Mouse (Mus musculus) large intestine, adult 2 months (tissue): ENCODE measurements around the gene Sugct. TPM values are rescaled to one million over a fixed set of nuclear protein-coding genes. Genes with fewer than 3 reads are reported as not detected.

Source experiments
- DNase-seq: peaks from one replicate; pipeline ENCODE4 v3.0.0-alpha.2; 2012; ENCODE audit warnings: low read depth, low spot score
- WGBS: fragments of 180-500 bp; shearing (Covaris S2); methylation state at CpG from one replicate; pipeline ENCODE4 v1.1.7; 2018; 5-methylcytosine and 5-hydroxymethylcytosine counted together
- polyA plus RNA-seq: library from polyadenylated mRNA; depleted of rRNA; stranded (reverse); fragments of >200 nt; gene quantifications from 2 replicates; pipeline ENCODE4 v1.2.3, GENCODE M21; 2012

Sugct gene
- polyA plus RNA-seq, 1 experiment = 1.1 TPM

DNA sequence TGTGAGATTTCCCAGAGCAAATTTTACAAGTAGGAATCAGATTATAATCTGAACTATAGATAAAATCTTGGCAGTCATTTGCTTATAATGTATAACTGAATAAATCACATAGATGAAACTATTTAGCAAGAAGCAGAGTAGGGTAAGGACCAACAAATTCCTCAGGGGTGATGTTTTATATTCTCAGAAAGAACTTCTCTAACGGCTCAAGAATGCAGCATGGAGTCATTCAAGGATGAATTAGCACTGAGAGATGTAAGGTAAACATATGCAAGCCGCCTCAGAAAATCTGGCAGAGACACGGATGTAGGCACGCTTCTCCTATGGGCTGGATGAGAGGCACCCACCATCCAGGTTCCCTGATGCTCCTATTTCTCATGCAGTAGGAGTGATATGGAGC lies 368.5 kb downstream of the Sugct start:
- 53% methylated on average over 4 of the region's 4 CpGs for WGBS

GRCm38 (mm10) chr13:17301590-17301989 lies 393.8 kb downstream of the Sugct start:
- no peak for DNase-seq
- 91% methylated on average over 4 of the region's 4 CpGs for WGBS

More for the DNA sequence above, 368.5 kb downstream of the Sugct start:
- DNase-seq = no peak

- DNase-seq = no peak
- WGBS = 30% methylated on average over 1 of the region's 1 CpGs
Observed at GRCm38 (mm10) chr13:17297462-17298005, 397.8 kb downstream of the Sugct start.

GRCm38 (mm10) chr13:17296912-17297311 lies 398.4 kb downstream of the Sugct start:
- WGBS = 33% methylated on average over 4 of the region's 4 CpGs
- no peak for DNase-seq

DNA sequence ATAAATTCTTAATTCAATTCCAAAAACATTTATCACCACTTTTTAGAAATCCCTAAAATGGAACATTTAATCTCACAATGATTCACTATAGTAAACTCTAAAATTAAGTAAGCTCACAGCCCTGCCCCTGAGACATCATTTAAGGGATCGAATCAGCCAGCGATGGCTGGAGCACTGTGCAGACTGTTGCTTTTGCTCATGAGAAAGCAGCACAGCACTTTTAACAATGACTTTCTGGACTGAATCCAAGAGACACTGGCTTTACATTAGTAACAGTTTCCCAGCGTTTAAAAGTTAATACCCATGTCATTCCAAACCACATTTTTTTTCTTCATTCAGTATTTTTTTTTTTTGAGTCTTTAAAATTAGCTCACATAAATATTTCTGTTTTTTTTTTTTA lies 398.9 kb downstream of the Sugct start:
- WGBS = 48% methylated on average over 3 of the region's 3 CpGs
- no peak for DNase-seq

GRCm38 (mm10) chr13:17291057-17291456 lies 404.3 kb downstream of the Sugct start:
- DNase-seq = no peak
- WGBS = 76% methylated on average over 3 of the region's 3 CpGs

DNA sequence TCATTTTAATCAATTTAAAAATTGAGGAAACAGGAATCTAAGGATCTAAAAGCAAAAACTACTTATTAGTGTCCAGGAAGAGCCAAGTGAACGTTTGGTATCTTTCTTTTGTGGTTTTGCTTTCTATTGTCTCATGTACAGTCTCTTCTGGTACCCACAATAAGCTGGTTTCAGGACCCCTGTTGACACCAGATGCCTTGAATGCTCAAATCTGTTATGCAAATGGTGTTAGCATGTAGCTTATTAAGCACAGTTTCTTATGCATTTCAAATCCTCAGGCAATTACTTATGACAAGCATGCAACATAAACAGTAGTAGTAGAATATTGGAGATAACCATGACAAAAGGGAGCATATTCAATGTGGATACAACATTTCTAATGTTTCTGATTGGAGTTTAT lies 407.0 kb downstream of the Sugct start:
- DNase-seq = no peak

GRCm38 (mm10) chr13:17245936-17246335 lies 449.4 kb downstream of the Sugct start:
- DNase-seq = no peak
- WGBS = 83% methylated on average over 3 of the region's 3 CpGs

More for the DNA sequence above, 407.0 kb downstream of the Sugct start:
- WGBS = 32% methylated on average over 1 of the region's 1 CpGs

GRCm38 (mm10) chr13:17216524-17216923 lies 478.8 kb downstream of the Sugct start:
- 49% methylated on average over 3 of the region's 3 CpGs for WGBS
- no peak for DNase-seq

DNA sequence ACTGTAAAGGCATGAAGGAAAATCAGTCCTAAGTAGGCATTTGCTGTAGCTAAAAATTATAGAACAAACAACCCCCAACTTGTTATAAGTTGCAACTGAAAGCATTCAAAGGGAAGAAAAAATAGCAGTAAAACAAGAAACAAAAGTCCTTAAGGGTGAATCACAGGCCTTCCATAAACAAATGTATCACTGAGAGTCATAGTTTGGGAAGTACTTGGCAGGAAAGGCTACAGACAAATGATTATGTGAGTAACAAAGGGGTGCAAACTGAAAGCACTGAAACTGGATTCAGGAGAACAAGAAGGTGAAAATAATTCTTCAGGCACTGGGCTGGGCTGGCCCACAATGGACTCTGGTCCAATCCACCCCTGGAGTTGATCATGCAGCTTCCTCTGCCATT lies 482.7 kb downstream of the Sugct start:
- no peak for DNase-seq

- 71% methylated on average over 3 of the region's 3 CpGs for WGBS
- DNase-seq = no peak
Observed at GRCm38 (mm10) chr13:17190180-17190762, 505.1 kb downstream of the Sugct start.

GRCm38 (mm10) chr13:17185253-17185652 lies 510.1 kb downstream of the Sugct start:
- 47% methylated on average over 8 of the region's 8 CpGs for WGBS
- no peak for DNase-seq

- WGBS = 69% methylated on average over 3 of the region's 3 CpGs
- DNase-seq = no peak
Observed at GRCm38 (mm10) chr13:17165917-17166316, 529.4 kb downstream of the Sugct start.

- 73% methylated on average over 3 of the region's 3 CpGs for WGBS
- DNase-seq = no peak
Observed at GRCm38 (mm10) chr13:17164721-17165120, 530.6 kb downstream of the Sugct start.

- DNase-seq = no peak
Observed at GRCm38 (mm10) chr13:17146441-17146992, 548.8 kb downstream of the Sugct start.

DNA sequence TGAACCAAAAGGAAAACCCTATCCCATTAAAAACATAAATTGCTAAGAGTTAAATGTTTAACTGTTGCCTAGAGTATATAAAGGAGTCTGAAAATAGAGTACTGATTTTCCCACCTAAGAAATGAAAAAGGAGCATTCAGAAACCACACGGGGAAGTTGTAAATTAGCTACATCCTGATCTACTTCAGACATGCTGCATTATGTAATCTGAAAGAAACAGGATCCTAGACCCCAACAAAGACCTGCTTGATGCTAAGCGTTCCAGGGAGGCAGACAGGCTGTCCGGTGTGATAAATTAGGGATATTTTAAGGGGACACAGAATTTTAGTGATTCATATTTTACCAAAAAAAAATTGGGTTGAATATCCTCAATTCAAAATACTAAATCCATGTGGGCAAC lies 579.3 kb downstream of the Sugct start:
- WGBS = 65% methylated on average over 3 of the region's 3 CpGs
- no peak for DNase-seq

- no peak for DNase-seq
- 60% methylated on average over 1 of the region's 1 CpGs for WGBS
Observed at GRCm38 (mm10) chr13:17102372-17102771, 593.0 kb downstream of the Sugct start.

DNA sequence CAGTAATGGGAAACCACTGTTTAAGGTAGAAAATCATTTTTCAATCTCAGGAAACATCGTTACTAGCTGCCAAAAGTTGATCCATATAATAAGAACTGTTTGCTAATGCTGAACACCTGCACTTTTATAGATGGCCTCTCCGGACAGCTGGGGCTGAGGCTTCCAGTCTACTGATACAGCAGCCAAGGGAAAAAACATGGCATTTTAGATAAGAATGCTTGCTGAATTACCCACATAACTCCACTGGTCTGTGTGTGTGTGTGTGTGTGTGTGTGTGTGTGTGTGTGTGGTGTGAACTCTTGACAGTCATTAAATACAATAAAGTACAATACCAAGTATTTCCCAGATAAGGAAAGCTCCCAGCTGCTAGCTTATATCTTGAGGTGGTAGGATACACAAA lies 608.8 kb downstream of the Sugct start:
- WGBS = 16% methylated on average over 2 of the region's 2 CpGs
- no peak for DNase-seq

- no peak for DNase-seq
Observed at GRCm38 (mm10) chr13:17086146-17086545, 609.2 kb downstream of the Sugct start.

DNA sequence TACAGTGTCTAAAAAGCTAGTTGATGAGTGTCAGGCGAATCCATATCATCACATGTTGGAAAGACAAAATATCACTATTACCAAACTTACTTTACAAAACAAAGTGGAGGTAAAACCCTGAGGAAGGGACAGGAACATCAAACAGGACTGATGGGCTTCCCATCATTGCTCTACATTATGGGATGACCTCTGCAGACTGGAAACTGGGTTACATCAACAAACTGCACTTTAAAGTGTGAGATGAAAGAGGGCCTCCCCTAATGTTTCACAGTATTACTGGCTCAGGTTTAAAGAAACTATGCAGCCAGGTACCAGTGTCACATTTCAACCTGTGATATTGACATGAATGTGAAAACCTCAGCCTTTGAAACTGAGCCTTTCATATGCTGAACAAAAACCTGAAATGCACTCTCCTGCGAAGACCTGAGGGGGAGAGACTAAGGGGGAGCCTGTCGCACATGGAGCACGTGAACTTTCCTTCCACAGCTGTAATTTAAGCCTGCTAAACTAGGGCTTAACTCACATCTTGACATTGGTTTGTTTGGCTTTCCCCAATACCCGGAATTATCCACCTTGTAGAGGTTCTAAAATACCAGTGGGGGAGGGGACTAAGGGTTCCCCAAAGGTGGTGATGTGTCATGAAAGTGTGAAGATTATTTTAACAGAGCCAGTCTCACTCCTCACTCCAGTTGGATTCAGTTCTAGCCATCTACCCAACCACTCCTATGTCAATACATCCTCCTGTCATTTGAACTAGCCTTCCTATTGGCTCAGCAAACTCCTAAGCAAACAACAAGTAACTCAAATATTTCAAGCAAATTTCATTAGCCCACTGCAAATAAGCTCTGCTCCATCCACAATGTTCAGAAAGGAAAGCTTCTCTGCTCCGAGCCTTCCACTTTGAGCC lies 610.2 kb downstream of the Sugct start:
- 58% methylated on average over 6 of the region's 6 CpGs for WGBS
- no peak for DNase-seq

DNA sequence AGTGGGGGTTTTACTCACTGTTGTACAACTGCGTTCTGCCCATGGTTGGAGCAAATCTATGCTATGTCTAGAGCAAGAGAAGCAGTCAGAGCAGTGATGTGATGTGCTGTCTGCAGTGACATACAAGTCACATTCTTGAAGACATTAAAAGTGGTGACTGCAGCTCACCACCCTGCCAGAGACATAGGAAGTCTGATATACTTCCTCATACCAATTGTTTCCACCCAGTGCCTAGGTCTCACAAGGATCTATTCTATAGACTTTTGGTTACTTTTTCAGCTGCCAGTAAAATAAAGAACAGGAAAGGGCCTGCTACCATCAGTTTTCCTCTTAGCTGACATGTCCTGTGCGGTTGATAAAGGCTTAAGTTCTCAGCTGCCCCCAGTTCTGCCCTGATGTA lies 613.7 kb downstream of the Sugct start:
- DNase-seq = no peak
- 78% methylated on average over 2 of the region's 2 CpGs for WGBS
